9 mouse cellular contexts compared by ENCODE assay signal in the genomic region with DNA sequence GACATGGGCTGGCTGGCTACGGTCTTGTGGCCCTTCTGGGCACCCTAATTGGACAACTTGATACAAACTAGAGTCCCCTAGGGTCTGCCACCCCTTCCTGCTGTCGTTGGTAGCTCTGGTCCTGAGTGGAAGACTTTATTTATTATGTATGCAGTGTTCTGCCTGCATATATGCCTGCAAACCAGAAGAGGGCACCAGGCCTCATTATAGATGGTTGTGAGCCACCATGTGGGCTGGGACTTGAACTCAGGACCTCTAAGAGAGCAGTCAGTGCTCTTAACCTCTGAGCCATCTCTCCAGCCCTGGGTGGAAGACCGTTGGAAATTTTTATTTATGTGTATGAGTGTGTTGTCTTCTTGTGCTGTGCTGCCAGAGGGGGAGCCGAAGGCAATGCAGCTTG. TPM values are rescaled to one million over a fixed set of nuclear protein-coding genes. Genes with fewer than 3 reads are reported as not detected.
A peak's percentile ranks its signal among the peaks of the same experiment; 100 is the strongest.
DNase-seq lines count a peak whose midpoint lies in the region; ATAC-seq and TF ChIP-seq lines count a peak whose summit lies in the region.
"Had no signal": no experiment of that assay in that cellular context is flagged by ENCODE, and none has a peak within 500 bp of the region (broad histone marks: within the 10 kb centered on the region; RNA-seq: fewer than 3 reads in every experiment).

No protein-coding gene starts in this region.

- peak overlapping the region; percentile 91 for H3K4me3 ChIP-seq in heart, embryonic 11.5 days (ENCODE audit: low read depth, low read length)
- H3K4me3 ChIP-seq in G1E (ENCODE audit: low read depth, low read length) = peak overlapping the region; percentile 78; the same call in 1 of the 2 replicates
- peak overlapping the region; percentile 79 for H3K4me3 ChIP-seq in hindbrain, embryonic 10.5 days
- H3K4me3 ChIP-seq in liver, postnatal 0 days (ENCODE audit: low read depth, low read length) = peak overlapping the region; percentile 73

- 0 out of 2 replicates have a peak, but pooled peaks cover 3% of the 10 kb centered on the region for H3K27me3 ChIP-seq in heart, embryonic 11.5 days (ENCODE audit: control insufficient read depth, insufficient read depth, low read length)
- no peaks in the 10 kb centered on the region for H3K27me3 ChIP-seq in G1E (ENCODE audit: insufficient read depth, low read length)
- H3K27me3 ChIP-seq in hindbrain, embryonic 10.5 days (ENCODE audit: insufficient read depth, poor library complexity, severe bottlenecking) = no peaks in the 10 kb centered on the region
- H3K27me3 ChIP-seq in liver, postnatal 0 days (ENCODE audit: insufficient read depth, low read length) = no peaks in the 10 kb centered on the region

- no peak overlapping the region for H3K9ac ChIP-seq in heart, embryonic 11.5 days (ENCODE audit: low read depth, low read length)
- peak overlapping the region; percentile 80 for H3K9ac ChIP-seq in liver, postnatal 0 days (replicated peaks)

- no peak for TF ChIP-seq EP300 in liver, postnatal 0 days (IDR thresholded peaks at IDR 0.05; ENCODE audit: low read depth)

- peaks cover 10% of the 10 kb centered on the region for H3K4me1 ChIP-seq in heart, embryonic 11.5 days (ENCODE audit: control insufficient read depth, insufficient read depth, low read length)
- H3K4me1 ChIP-seq in G1E (ENCODE audit: insufficient read depth, low read depth, low read length) = peaks cover 41% of the 10 kb centered on the region
- H3K4me1 ChIP-seq in hindbrain, embryonic 10.5 days (replicated peaks) = peaks cover 12% of the 10 kb centered on the region
- peaks cover 12% of the 10 kb centered on the region; the same call in 1 of the 2 replicates for H3K4me1 ChIP-seq in liver, postnatal 0 days (ENCODE audit: insufficient read depth)

- intact Hi-C loops in heart, postnatal 25 days (cut with DNase I) = no loop called here

- no peak; the same call in 1 of the 2 replicates for TF ChIP-seq CTCF in G1E (IDR thresholded peaks at IDR 0.05; ENCODE audit: low read depth, low read length)
- peak; percentile 52 for TF ChIP-seq CTCF in liver, postnatal 0 days (IDR thresholded peaks at IDR 0.05; ENCODE audit: low read depth)

- peaks cover 15% of the 10 kb centered on the region for H3K36me3 ChIP-seq in heart, embryonic 11.5 days (ENCODE audit: control insufficient read depth, insufficient read depth, low read length)
- H3K36me3 ChIP-seq in G1E (replicated peaks) = peaks cover 34% of the 10 kb centered on the region
- peaks cover 39% of the 10 kb centered on the region for H3K36me3 ChIP-seq in hindbrain, embryonic 10.5 days
- H3K36me3 ChIP-seq in liver, postnatal 0 days (replicated peaks; ENCODE audit: insufficient read depth, low read length) = peaks cover 28% of the 10 kb centered on the region

- no peaks in the 10 kb centered on the region for H3K9me3 ChIP-seq in heart, embryonic 11.5 days (replicated peaks; ENCODE audit: control insufficient read depth, low read length)
- H3K9me3 ChIP-seq in G1E (replicated peaks) = no peaks in the 10 kb centered on the region
- H3K9me3 ChIP-seq in hindbrain, embryonic 10.5 days = no peaks in the 10 kb centered on the region
- no peaks in the 10 kb centered on the region for H3K9me3 ChIP-seq in liver, postnatal 0 days (ENCODE audit: low read length)

- 81% methylated on average over 4 of the region's 4 CpGs for WGBS in heart, embryonic 11.5 days (ENCODE audit: insufficient replicate concordance)
- 83% methylated on average over 4 of the region's 4 CpGs for WGBS in hindbrain, embryonic 10.5 days
- WGBS in liver, postnatal 0 days (ENCODE audit: insufficient replicate concordance) = 75% methylated on average over 4 of the region's 4 CpGs

- no peak overlapping the region for H3K27ac ChIP-seq in heart, embryonic 11.5 days (ENCODE audit: low read depth, low read length)
- H3K27ac ChIP-seq in hindbrain, embryonic 10.5 days = no peak overlapping the region
- peak overlapping the region; percentile 88; the same call in 1 of the 2 replicates for H3K27ac ChIP-seq in liver, postnatal 0 days (ENCODE audit: low read depth)

- peak overlapping the region; percentile 89 for H3K4me2 ChIP-seq in heart, embryonic 11.5 days
- H3K4me2 ChIP-seq in liver, postnatal 0 days (ENCODE audit: low read depth, low read length) = peak overlapping the region; percentile 82

- no peak for ATAC-seq in heart, embryonic 11.5 days (replicated peaks; ENCODE audit: insufficient number of reproducible peaks, low FRiP score, low TSS enrichment)
- ATAC-seq in G1E (ENCODE audit: extremely low read depth, insufficient number of reproducible peaks, low FRiP score, poor library complexity, severe bottlenecking) = no peak
- ATAC-seq in liver, postnatal 0 days = no peak

- DNase-seq in heart, postnatal 25 days (ENCODE audit: low spot score) = no peak
- DNase-seq in G1E (ENCODE audit: low spot score) = no peak
- no peak for DNase-seq in hindbrain, embryonic 10.5 days (ENCODE audit: low spot score)
- DNase-seq in liver, postnatal 0 days = peak; percentile 13
- no peak for DNase-seq in layer of hippocampus, adult 9-11 months
- DNase-seq in natural killer cell, adult 2 months (ENCODE audit: low spot score in 2 of 2) = no peak
- DNase-seq in spleen, postnatal 14 days (ENCODE audit: low spot score in 2 of 2) = no peak

RNA-seq across cellular contexts. Expression of a gene that starts 1.2 kb away (rescaled TPM):
- 44.7 and 45.1 TPM in 2 replicates for polyA plus RNA-seq in heart, embryonic 11.5 days (2014; fragmentation: Nextera tagmentation; extraction: Ambion mirVana)
- 10 to 100 TPM; 20.4 to 20.7 TPM for total RNA-seq in heart, postnatal 25 days (2021)
- total RNA-seq in G1E (2014; fragmentation: Nextera tagmentation) (17.1 and 20.7 TPM in 2 replicates), G1E (2017) (32.7 and 34.8 TPM in 2 replicates)
- 49.4 and 50.9 TPM in 2 replicates for polyA plus RNA-seq in G1E (2012)
- polyA plus RNA-seq in hindbrain, embryonic 10.5 days (2016; fragmentation: Nextera tagmentation; extraction: Ambion mirVana) = 63.4 and 80.6 TPM in 2 replicates
- polyA plus RNA-seq in liver, postnatal 0 days (2015; fragmentation: Nextera tagmentation; extraction: Ambion mirVana) = 27.5 and 28.4 TPM in 2 replicates

RNA-seq across cellular contexts. Expression of a gene that starts 7.3 kb away (rescaled TPM):
- not detected in 2 replicates for polyA plus RNA-seq in heart, embryonic 11.5 days (2014; fragmentation: Nextera tagmentation; extraction: Ambion mirVana)
- not detected for total RNA-seq in heart, postnatal 25 days (2021)
- not detected in 2 replicates for total RNA-seq in G1E (2014; fragmentation: Nextera tagmentation)
- total RNA-seq in G1E (2017) = not detected in 2 replicates
- polyA plus RNA-seq in G1E (2012) = not detected in 2 replicates
- polyA plus RNA-seq in hindbrain, embryonic 10.5 days (2016; fragmentation: Nextera tagmentation; extraction: Ambion mirVana) = not detected in 2 replicates
- not detected in 2 replicates for polyA plus RNA-seq in liver, postnatal 0 days (2015; fragmentation: Nextera tagmentation; extraction: Ambion mirVana)
- total RNA-seq: common myeloid progenitor, adult 5-6 weeks had no signal

RNA-seq across cellular contexts. Expression of a gene that starts 8.1 kb away (rescaled TPM):
- polyA plus RNA-seq in heart, embryonic 11.5 days (2014; fragmentation: Nextera tagmentation; extraction: Ambion mirVana) = not detected in 2 replicates
- under 1 TPM in 1 of 2 experiments, not detected in 1; 0.49 TPM for total RNA-seq in heart, postnatal 25 days (2021)
- not detected in 2 replicates for total RNA-seq in G1E (2014; fragmentation: Nextera tagmentation)
- 0.23 TPM in 1 of 2 replicates, not detected in the other for total RNA-seq in G1E (2017)
- polyA plus RNA-seq in G1E (2012) = not detected in 2 replicates
- polyA plus RNA-seq in hindbrain, embryonic 10.5 days (2016; fragmentation: Nextera tagmentation; extraction: Ambion mirVana) = not detected in 2 replicates
- polyA plus RNA-seq in liver, postnatal 0 days (2015; fragmentation: Nextera tagmentation; extraction: Ambion mirVana) = not detected in 2 replicates
- total RNA-seq: common myeloid progenitor, adult 5-6 weeks had no signal

RNA-seq across cellular contexts. Expression of a gene that starts 19.1 kb away (rescaled TPM):
- 110 and 112 TPM in 2 replicates for polyA plus RNA-seq in heart, embryonic 11.5 days (2014; fragmentation: Nextera tagmentation; extraction: Ambion mirVana)
- total RNA-seq in heart, postnatal 25 days (2021) = 10 to 100 TPM; 44.0 to 46.1 TPM
- total RNA-seq in G1E (2014; fragmentation: Nextera tagmentation) (49.8 and 62.7 TPM in 2 replicates), G1E (2017) (35.0 and 39.4 TPM in 2 replicates)
- 93.8 and 98.3 TPM in 2 replicates for polyA plus RNA-seq in G1E (2012)
- polyA plus RNA-seq in hindbrain, embryonic 10.5 days (2016; fragmentation: Nextera tagmentation; extraction: Ambion mirVana) = 186 and 213 TPM in 2 replicates
- polyA plus RNA-seq in liver, postnatal 0 days (2015; fragmentation: Nextera tagmentation; extraction: Ambion mirVana) = 40.7 and 41.7 TPM in 2 replicates

RNA-seq across cellular contexts. Expression of a gene that starts 31.3 kb away (rescaled TPM):
- polyA plus RNA-seq in heart, embryonic 11.5 days (2014; fragmentation: Nextera tagmentation; extraction: Ambion mirVana) = 0.11 TPM in 1 of 2 replicates, not detected in the other
- total RNA-seq in heart, postnatal 25 days (2021) = not detected
- total RNA-seq in G1E (2014; fragmentation: Nextera tagmentation) = 1.6 TPM in 1 of 2 replicates, not detected in the other
- total RNA-seq in G1E (2017) = 0.16 and 0.35 TPM in 2 replicates
- 1.5 and 2.2 TPM in 2 replicates for polyA plus RNA-seq in G1E (2012)
- not detected in 2 replicates for polyA plus RNA-seq in hindbrain, embryonic 10.5 days (2016; fragmentation: Nextera tagmentation; extraction: Ambion mirVana)
- polyA plus RNA-seq in liver, postnatal 0 days (2015; fragmentation: Nextera tagmentation; extraction: Ambion mirVana) = 0.59 and 0.68 TPM in 2 replicates
